Mouse (Mus musculus) embryonic facial prominence, embryonic 13.5 days (tissue): ENCODE measurements at regions not wholly inside any gene's neighbourhood (a gene's known extent, or its start where the extent isn't known, plus 50 kb on each side); places are given as distances from the start of the nearest gene placed in this dataset.
A peak's percentile ranks its signal among the peaks of the same experiment; 100 is the strongest.
"Not testable (repeated sequence)": the region's sequence is repeated elsewhere in the genome, so short reads cannot be mapped to it uniquely, and the experiment has no call there.

Source experiments
- ATAC-seq: fragments of 200-750 bp; cut with Nextera tagmentation; 2 replicates; pipeline ENCODE4 v1.8.0; 2017; ENCODE audit warnings: low read depth; ENCODE audit not compliant: insufficient number of reproducible peaks, insufficient read depth, low FRiP score, low TSS enrichment
- H3K27ac ChIP-seq: fragments of 300-500 bp; sonication (generic); 2 replicates; pipeline ENCODE4 v1.5.1; 2015; ENCODE audit warnings: moderate library complexity, mild to moderate bottlenecking, inconsistent platforms
- H3K27me3 ChIP-seq: fragments of 300-500 bp; sonication (generic); 2 replicates; pipeline ENCODE4 v1.6.1; 2015; ENCODE audit warnings: mild to moderate bottlenecking, inconsistent platforms
- H3K36me3 ChIP-seq: fragments of 300-500 bp; sonication (generic); 2 replicates; pipeline ENCODE4 v1.6.1; 2015; ENCODE audit warnings: mild to moderate bottlenecking, inconsistent platforms
- H3K4me1 ChIP-seq: fragments of 300-500 bp; sonication (generic); 2 replicates; pipeline ENCODE4 v1.6.1; 2015; ENCODE audit warnings: inconsistent platforms
- H3K4me2 ChIP-seq: fragments of 300-500 bp; sonication (generic); 2 replicates; pipeline ENCODE4 v1.6.1; 2015; ENCODE audit warnings: moderate library complexity, mild to moderate bottlenecking, inconsistent platforms
- H3K4me3 ChIP-seq: fragments of 300-500 bp; sonication (generic); 2 replicates; pipeline ENCODE4 v1.5.1; 2015; ENCODE audit warnings: mild to moderate bottlenecking, inconsistent platforms
- H3K9ac ChIP-seq: fragments of 300-500 bp; sonication (generic); 2 replicates; pipeline ENCODE4 v1.6.1; 2015; ENCODE audit warnings: mild to moderate bottlenecking, inconsistent platforms
- H3K9me3 ChIP-seq: fragments of 300-500 bp; sonication (generic); 2 replicates; pipeline ENCODE4 v1.6.1; 2016; ENCODE audit warnings: inconsistent platforms
- WGBS: fragments of 180-500 bp; shearing (Covaris S2); methylation state at CpG from one replicate; pipeline ENCODE4 v1.1.7; 2015; ENCODE audit warnings: mixed read lengths; 5-methylcytosine and 5-hydroxymethylcytosine counted together

DNA sequence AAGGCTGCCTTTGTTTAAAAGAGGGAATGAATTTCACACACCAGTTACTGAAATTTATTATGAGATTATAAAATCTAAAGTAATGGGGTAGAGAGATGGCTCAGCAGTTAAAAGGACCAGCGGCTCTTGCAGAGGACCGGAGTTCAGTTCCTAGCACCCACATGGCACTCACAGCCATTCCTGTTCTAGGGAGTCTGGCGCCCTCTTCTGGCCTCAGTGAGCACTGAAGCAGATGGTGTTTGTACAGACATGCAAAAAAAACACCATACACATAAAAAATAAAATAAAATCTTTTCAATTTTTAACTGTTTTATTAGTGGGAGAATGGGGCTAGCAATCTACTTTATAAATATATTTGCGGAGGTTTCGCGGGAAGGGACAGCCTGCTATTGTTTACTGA is 112.3 kb upstream of the Supt20 start:
- H3K4me3 ChIP-seq, result no peak overlapping the region
- peaks cover 4% of the 10 kb centered on the region; the same call in 1 of the 2 replicates for H3K9me3 ChIP-seq
- no peak overlapping the region for H3K4me2 ChIP-seq
- no peaks in the 10 kb centered on the region; the same call in 1 of the 2 replicates for H3K4me1 ChIP-seq
- ATAC-seq, result no peak
- H3K27me3 ChIP-seq, result no peaks in the 10 kb centered on the region
- no peak overlapping the region for H3K27ac ChIP-seq
- WGBS, result 88% methylated on average over 6 of the region's 6 CpGs
- no peaks in the 10 kb centered on the region for H3K36me3 ChIP-seq
- H3K9ac ChIP-seq, result no peak overlapping the region

DNA sequence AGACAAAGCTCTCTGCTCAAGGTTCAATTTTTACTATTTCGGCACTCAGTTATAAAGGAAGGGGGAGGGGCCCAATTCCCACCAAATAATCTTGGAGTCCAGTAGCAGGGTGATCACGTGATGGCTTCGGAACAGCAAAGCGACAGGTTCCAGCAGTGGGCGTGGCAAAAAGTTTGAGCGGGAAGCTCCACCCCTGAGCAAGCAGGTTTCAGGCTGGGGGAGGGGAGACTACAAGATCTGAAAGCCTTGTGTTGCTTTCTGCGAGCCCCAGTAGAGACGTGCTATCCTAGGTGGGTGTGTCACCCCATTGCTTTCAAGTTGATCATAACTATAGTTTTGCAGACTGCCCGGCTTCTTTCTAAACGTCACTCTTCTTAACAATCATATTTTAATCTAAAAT is 106.8 kb upstream of the Supt20 start:
- H3K27me3 ChIP-seq, H3K9ac ChIP-seq, H3K4me2 ChIP-seq, H3K4me3 ChIP-seq, ATAC-seq, H3K9me3 ChIP-seq, H3K36me3 ChIP-seq: not testable (repeated sequence)
- WGBS, result 85% methylated on average over 10 of the region's 10 CpGs
- Histone ChIP-seq H3K4me1 (peaks cover 18% of the 10 kb centered on the region), H3K27ac (0 out of 2 replicates have a peak overlapping the region, but pooled peaks have one; percentile 90)

- WGBS, result 19% methylated on average over 21 of the region's 21 CpGs
- Histone ChIP-seq H3K4me3 (peak overlapping the region; percentile 17), H3K4me1 (peaks cover 21% of the 10 kb centered on the region), H3K36me3 (no peaks in the 10 kb centered on the region), H3K27me3 (no peaks in the 10 kb centered on the region), H3K9me3 (no peaks in the 10 kb centered on the region), H3K9ac (no peak overlapping the region), H3K4me2 (peak overlapping the region; percentile 42), H3K27ac (peak overlapping the region; percentile 93)
- ATAC-seq, result peak; percentile 80; the same call in 1 of the 2 replicates
Measured at GRCm38 (mm10) chr3:54587127-54587995, 105.2 kb upstream of the Supt20 start.

- Histone ChIP-seq H3K27ac (peak overlapping the region; percentile 93), H3K9me3 (no peaks in the 10 kb centered on the region), H3K4me1 (peaks cover 29% of the 10 kb centered on the region), H3K27me3 (no peaks in the 10 kb centered on the region), H3K4me2 (no peak overlapping the region), H3K36me3 (no peaks in the 10 kb centered on the region), H3K4me3 (no peak overlapping the region), H3K9ac (no peak overlapping the region)
- WGBS, result 36% methylated on average over 5 of the region's 5 CpGs
- no peak for ATAC-seq
Measured at GRCm38 (mm10) chr3:54588198-54588597, 104.4 kb upstream of the Supt20 start.

- Histone ChIP-seq H3K4me1 (peaks cover 29% of the 10 kb centered on the region), H3K4me2 (no peak overlapping the region), H3K27me3 (no peaks in the 10 kb centered on the region), H3K27ac (no peak overlapping the region), H3K9me3 (no peaks in the 10 kb centered on the region), H3K36me3 (no peaks in the 10 kb centered on the region), H3K4me3 (no peak overlapping the region), H3K9ac (no peak overlapping the region)
- 50% methylated on average over 9 of the region's 9 CpGs for WGBS
- no peak for ATAC-seq
Measured at GRCm38 (mm10) chr3:54589976-54590375, 102.6 kb upstream of the Supt20 start.

GRCm38 (mm10) chr3:54591160-54591559 is 101.4 kb upstream of the Supt20 start:
- no peak for ATAC-seq
- no peak overlapping the region for H3K27ac ChIP-seq
- H3K9ac ChIP-seq, result no peak overlapping the region
- H3K4me3 ChIP-seq, result no peak overlapping the region
- H3K4me2 ChIP-seq, result no peak overlapping the region
- peaks cover 29% of the 10 kb centered on the region for H3K4me1 ChIP-seq
- no peaks in the 10 kb centered on the region for H3K9me3 ChIP-seq
- H3K36me3 ChIP-seq, result no peaks in the 10 kb centered on the region
- no peaks in the 10 kb centered on the region for H3K27me3 ChIP-seq
- whole genome bisulfite sequencing, result 68% methylated on average over 3 of the region's 3 CpGs

- ATAC-seq, result no peak
- Histone ChIP-seq H3K4me2 (no peak overlapping the region), H3K36me3 (no peaks in the 10 kb centered on the region), H3K27me3 (no peaks in the 10 kb centered on the region), H3K4me3 (no peak overlapping the region), H3K4me1 (peaks cover 22% of the 10 kb centered on the region), H3K9me3 (no peaks in the 10 kb centered on the region), H3K9ac (no peak overlapping the region), H3K27ac (no peak overlapping the region)
- WGBS, result 65% methylated on average over 2 of the region's 2 CpGs
Measured at GRCm38 (mm10) chr3:54592064-54592463, 100.5 kb upstream of the Supt20 start.

DNA sequence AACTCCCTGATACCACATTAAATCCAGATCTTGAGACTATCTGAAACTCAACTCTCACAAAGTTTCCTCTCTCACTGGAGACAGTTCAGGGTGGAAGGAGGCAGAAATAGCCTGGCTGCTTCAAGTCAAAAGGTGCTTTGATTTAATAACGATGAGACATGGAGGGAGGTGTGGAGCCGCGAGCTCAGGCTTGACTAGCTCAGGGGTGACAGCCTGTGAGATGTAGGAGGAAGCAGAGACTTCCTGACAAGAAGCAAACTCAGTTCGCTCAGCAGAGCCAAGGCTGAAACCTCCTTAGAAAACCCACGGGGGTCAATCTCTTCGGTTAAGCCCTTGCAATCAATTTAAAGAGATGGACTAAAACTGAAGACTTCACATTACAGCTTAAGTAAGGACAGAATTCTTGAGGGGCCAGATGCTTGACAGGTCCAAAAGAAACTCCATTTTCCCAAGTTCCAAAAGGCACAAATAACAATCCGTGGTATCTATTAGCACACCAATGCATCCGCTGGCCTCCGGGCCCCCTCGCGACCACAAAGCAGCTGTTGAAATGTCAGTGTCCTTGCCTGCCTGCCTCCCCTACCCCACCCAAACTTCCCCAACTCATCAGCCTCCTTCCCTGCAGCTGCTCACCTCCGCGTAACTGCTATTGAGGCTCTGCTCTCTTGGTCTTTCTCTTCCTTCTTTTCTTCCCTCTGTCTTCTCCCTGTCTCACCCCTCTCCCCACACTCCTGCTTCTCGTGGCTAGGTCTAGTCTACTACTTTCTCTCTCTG is 99.8 kb upstream of the Supt20 start:
- no peak overlapping the region for H3K4me3 ChIP-seq
- H3K27ac ChIP-seq, result no peak overlapping the region
- H3K4me1 ChIP-seq, result peaks cover 18% of the 10 kb centered on the region
- H3K9ac ChIP-seq, result no peak overlapping the region
- H3K27me3 ChIP-seq, result no peaks in the 10 kb centered on the region
- no peaks in the 10 kb centered on the region for H3K9me3 ChIP-seq
- H3K4me2 ChIP-seq, result no peak overlapping the region
- no peak for ATAC-seq
- no peaks in the 10 kb centered on the region for H3K36me3 ChIP-seq
- 55% methylated on average over 14 of the region's 14 CpGs for WGBS

- no peak for ATAC-seq
- WGBS, result 91% methylated on average over 3 of the region's 3 CpGs
Measured at GRCm38 (mm10) chr3:54595193-54595592, 97.4 kb upstream of the Supt20 start.

GRCm38 (mm10) chr3:54597326-54598274 is 95.0 kb upstream of the Supt20 start:
- Histone ChIP-seq H3K9me3 (no peaks in the 10 kb centered on the region; the same call in 1 of the 2 replicates), H3K9ac (no peak overlapping the region), H3K27me3 (no peaks in the 10 kb centered on the region), H3K4me1 (peaks cover 12% of the 10 kb centered on the region; the same call in 1 of the 2 replicates), H3K4me2 (no peak overlapping the region), H3K27ac (peak overlapping the region; percentile 39), H3K4me3 (no peak overlapping the region), H3K36me3 (no peaks in the 10 kb centered on the region)
- WGBS, result 73% methylated on average over 11 of the region's 11 CpGs
- no peak for ATAC-seq

More at GRCm38 (mm10) chr3:54595193-54595592, 97.4 kb upstream of the Supt20 start:
- no peak overlapping the region for H3K27ac ChIP-seq
- H3K4me1 ChIP-seq, result peaks cover 16% of the 10 kb centered on the region; the same call in 1 of the 2 replicates
- H3K4me3 ChIP-seq, result no peak overlapping the region
- H3K27me3 ChIP-seq, result no peaks in the 10 kb centered on the region
- H3K36me3 ChIP-seq, result no peaks in the 10 kb centered on the region
- H3K9ac ChIP-seq, result no peak overlapping the region
- H3K9me3 ChIP-seq, result no peaks in the 10 kb centered on the region
- H3K4me2 ChIP-seq, result no peak overlapping the region

GRCm38 (mm10) chr3:54598296-54598695 is 94.3 kb upstream of the Supt20 start:
- H3K27me3 ChIP-seq, result no peaks in the 10 kb centered on the region
- no peak overlapping the region for H3K4me3 ChIP-seq
- H3K9me3 ChIP-seq, result no peaks in the 10 kb centered on the region; the same call in 1 of the 2 replicates
- no peak for ATAC-seq
- H3K36me3 ChIP-seq, result no peaks in the 10 kb centered on the region
- no peak overlapping the region for H3K4me2 ChIP-seq
- H3K9ac ChIP-seq, result no peak overlapping the region
- 72% methylated on average over 5 of the region's 5 CpGs for WGBS
- peaks cover 6% of the 10 kb centered on the region; the same call in 1 of the 2 replicates for H3K4me1 ChIP-seq
- peak overlapping the region; percentile 39 for H3K27ac ChIP-seq
